Mouse (Mus musculus) T-helper 2 cell (primary cell): ENCODE measurements around the gene Brd7.

Source experiments
- in situ Hi-C: fragments of 300-600 bp; cut with MboI, MseI; formaldehyde crosslinking; loops from one replicate; pipeline ENCODE4 v1.15.1; 2025; ENCODE audit warnings: high pct_unique_total_duplicates

Gene Brd7

GRCm38 (mm10) chr8:88357946-88358345 lies 4.0 kb downstream of the Brd7 start:
- in situ Hi-C loops: loop anchor here (5.0 to 25.0 kb wide), 2 partner anchors 81 to 354 kb away; no protein-coding TSS in a partner anchor

GRCm38 (mm10) chr8:88357226-88357933 lies 4.6 kb downstream of the Brd7 start:
- in situ Hi-C loops: loop anchor here (5.0 to 25.0 kb wide), 2 partner anchors 80 to 355 kb away; no protein-coding TSS in a partner anchor

GRCm38 (mm10) chr8:88349046-88349445 lies 12.9 kb downstream of the Brd7 start:
- in situ Hi-C loops: loop anchor here (5.0 kb wide), 1 partner anchor 92 kb away; no protein-coding TSS in a partner anchor

DNA sequence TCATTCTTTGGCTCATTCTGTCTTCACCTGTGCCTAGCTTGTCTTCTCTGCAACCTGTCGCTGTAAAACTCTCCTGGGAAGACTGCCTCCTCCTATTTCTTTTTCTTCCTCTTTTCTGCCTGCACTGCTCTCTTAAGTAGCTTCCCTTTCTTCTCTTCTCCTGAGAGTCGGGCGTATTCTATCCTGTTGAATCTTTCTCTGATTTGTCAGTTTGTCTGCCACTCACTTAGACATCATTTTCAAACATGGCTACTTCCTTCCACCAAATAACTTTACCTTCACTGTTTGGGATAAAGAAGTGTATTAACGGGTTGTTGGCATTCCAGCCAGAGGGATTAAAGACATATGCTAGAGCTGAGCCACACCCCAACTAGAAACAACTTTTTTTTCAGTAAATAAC lies 20.0 kb downstream of the Brd7 start:
- in situ Hi-C loops: no loop called here

DNA sequence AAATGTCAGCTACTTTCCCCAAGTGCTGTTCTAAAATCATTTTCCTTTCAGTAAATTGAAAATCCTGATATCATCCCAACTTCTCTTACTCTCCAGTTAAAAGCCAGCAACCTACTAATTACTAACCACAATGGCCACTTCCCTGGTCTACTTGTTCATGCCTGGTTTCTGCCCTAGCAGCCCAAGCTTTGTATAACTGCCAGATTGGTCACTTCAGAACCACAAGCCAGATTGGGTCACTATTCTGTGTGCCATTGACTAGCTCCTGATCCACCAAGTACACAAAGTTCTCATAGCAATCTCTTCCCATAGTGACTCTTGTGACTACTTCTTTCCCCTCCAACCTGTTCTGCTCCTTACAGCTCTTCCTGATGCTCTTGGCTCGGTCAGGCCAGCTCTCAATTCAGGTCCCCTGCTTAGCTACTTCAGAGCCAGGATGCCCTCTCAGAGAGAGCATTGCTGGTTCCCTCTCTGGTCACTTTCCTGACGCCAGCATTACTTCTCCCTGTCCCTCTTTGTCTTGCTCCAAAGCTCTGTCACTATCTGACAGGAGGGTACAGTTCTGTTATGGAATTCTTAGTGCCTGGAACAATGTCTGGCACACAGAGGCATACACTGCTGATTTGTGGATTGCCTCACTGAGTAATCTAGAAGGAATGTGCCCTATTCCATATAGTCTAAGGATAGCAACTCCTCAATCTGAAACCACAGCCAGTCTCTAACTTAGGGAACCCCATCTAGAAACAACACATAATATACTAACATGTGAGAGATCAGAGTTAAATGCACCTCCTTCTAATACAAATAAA lies 21.9 kb downstream of the Brd7 start:
- in situ Hi-C loops: no loop called here

- in situ Hi-C loops: no loop called here
These were observed 22.8 kb downstream of the Brd7 start for GRCm38 (mm10) chr8:88339221-88339620.

- in situ Hi-C loops: no loop called here
These were observed 27.0 kb downstream of the Brd7 start for GRCm38 (mm10) chr8:88334975-88335374.

DNA sequence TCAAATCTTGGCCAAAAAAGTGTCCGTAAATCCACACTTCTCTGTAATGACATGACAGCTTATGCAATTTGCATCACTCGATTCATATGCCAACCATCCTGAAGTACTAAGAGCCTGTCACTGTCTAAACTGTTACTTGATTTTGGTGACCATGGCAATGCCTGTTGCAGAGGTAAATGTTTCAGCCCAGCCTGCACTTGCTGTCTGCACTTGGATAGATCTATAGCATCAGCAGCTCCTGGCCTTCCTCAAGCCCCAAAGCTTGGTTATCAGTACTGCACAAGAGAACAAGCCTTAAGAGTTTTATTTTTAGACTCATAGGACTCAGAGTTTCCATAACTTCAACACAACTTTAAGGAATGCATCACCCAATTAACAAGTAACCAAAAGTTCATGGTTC lies 27.6 kb downstream of the Brd7 start:
- in situ Hi-C loops: no loop called here

GRCm38 (mm10) chr8:88330816-88331215 lies 31.2 kb downstream of the Brd7 start:
- in situ Hi-C loops: no loop called here

- in situ Hi-C loops: no loop called here
These were observed 33.3 kb downstream of the Brd7 start for GRCm38 (mm10) chr8:88328689-88329088.

DNA sequence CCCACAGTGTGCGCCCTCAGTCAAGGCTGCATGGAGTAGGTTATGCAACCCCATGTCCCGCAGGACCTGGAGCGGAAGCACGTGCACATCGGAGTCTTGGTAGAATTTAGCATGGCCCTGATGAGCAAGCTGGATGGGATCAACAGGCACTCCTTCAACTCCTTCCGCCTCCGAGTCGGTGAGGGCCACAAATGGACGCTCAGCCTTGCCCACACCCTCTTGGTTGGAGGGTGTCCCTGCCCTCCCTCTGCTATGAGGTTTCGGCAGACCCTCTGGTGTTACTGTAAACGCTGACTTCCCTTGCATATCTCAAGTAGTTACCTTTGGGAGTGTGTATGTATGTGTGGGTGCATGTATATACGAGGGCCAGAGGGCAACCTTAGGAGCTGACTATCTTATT lies 35.7 kb downstream of the Brd7 start:
- in situ Hi-C loops: no loop called here

DNA sequence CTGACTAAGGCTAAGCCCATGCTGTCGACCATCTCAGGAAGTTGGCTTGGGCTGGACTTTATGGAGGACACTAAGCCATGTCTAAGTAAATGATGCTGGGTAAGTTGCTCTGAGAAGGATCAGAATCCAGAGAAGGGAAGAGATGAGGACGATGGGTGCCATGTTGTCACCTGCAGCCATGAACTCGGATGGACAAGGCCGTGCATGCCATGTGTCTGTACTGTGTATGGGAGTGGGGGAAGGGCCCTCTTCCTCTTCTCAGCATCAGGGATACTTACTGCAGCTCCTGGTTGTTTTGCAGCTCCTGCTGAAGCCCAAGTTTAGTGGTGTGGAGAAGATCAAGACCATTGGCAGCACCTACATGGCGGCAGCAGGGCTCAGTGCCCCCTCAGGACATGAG lies 36.2 kb downstream of the Brd7 start:
- in situ Hi-C loops: no loop called here

DNA sequence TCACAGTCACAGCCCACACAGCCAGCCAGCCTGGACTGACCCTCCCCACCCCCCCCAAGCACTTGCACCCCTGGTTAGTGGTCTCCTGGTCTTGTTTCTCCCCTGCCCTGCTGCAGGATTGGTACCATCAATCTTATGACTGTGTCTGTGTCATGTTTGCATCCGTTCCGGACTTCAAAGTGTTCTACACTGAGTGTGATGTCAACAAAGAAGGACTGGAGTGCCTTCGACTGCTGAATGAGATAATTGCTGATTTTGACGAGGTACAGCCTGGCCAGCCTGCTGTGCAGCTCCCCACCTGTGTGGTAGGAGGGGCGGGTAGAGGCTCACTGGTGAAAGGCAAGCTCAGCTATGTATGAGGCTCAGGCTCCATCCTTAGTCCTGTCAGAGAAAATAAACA lies 36.7 kb downstream of the Brd7 start:
- in situ Hi-C loops: no loop called here

- in situ Hi-C loops: no loop called here
These were observed 37.2 kb downstream of the Brd7 start for GRCm38 (mm10) chr8:88324760-88325159.

DNA sequence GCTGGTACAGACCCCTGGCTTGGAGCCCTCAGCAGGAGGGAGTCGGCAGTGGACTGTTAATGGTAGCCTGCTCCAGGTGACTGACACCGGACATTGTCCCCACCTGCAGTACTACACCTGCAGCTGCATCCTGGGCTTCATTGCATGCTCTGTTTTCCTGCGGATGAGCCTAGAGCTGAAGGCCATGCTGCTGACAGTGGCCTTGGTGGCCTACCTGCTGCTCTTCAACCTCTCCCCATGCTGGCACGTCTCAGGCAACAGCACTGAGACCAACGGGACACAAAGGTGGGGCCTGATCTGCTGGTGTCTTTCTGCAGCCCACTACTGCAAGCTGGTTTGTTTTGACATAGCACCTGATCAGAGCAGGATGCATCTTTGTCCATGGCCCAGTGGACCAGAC lies 38.5 kb downstream of the Brd7 start:
- in situ Hi-C loops: no loop called here

DNA sequence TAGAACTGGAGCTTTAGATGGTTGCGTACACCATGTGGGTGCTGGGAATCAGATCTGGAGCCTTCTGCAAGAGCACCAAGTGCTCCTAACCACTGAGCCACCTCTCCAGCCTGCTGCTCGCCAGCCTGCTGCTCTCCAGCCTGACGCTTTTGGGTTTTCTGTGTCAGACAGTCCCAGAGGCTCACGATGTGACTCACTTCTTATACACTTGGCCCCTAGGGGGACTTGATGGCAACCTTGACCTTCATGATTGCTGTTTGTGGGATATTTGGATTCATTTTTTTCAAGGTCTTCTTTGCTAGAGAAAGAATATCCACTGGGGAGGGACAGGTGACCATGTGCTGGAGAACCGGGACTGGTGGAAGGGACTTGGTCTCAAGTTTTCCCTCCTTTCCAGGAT lies 40.6 kb downstream of the Brd7 start:
- in situ Hi-C loops: no loop called here

GRCm38 (mm10) chr8:88320134-88320533 lies 41.9 kb downstream of the Brd7 start:
- in situ Hi-C loops: no loop called here

DNA sequence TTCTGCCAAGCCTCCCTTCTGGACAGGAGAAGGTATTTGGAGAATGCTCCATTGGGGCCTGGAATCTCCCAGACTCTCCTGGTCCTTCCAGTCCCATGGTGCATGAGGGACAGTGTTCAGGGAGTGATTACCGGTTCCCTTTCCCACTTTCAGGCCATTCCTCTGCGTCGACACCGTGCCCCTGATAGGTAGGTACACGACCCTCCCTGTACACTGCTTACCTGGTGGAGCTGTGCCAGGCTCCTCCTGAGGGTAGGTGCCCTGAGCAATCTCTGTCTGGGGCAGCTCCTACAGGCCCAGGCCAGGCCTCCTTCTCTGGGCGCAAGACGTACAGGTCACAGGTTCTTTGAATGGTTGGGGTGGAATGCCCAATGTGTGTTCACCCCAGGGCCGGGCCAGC lies 43.8 kb downstream of the Brd7 start:
- in situ Hi-C loops: no loop called here

DNA sequence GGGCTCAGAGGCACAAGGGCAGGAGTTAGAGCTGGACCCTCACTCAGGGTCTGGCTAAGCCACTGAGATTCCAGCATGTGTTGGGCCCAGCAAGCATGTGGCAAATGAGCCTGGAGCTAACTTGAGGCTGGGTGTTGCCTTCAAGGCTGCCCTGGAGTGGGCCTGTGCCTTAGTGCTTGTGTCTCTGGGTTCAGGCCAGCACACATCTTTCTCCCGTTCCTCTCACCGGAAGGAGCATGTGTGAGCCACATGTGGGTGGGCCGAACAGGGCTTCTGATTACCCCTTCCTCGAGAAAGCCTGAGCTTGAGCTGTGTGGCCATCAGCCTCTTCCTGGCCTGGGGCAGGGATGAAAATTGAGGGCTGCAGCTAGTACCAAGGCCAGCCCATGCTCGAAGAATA lies 44.7 kb downstream of the Brd7 start:
- in situ Hi-C loops: no loop called here

DNA sequence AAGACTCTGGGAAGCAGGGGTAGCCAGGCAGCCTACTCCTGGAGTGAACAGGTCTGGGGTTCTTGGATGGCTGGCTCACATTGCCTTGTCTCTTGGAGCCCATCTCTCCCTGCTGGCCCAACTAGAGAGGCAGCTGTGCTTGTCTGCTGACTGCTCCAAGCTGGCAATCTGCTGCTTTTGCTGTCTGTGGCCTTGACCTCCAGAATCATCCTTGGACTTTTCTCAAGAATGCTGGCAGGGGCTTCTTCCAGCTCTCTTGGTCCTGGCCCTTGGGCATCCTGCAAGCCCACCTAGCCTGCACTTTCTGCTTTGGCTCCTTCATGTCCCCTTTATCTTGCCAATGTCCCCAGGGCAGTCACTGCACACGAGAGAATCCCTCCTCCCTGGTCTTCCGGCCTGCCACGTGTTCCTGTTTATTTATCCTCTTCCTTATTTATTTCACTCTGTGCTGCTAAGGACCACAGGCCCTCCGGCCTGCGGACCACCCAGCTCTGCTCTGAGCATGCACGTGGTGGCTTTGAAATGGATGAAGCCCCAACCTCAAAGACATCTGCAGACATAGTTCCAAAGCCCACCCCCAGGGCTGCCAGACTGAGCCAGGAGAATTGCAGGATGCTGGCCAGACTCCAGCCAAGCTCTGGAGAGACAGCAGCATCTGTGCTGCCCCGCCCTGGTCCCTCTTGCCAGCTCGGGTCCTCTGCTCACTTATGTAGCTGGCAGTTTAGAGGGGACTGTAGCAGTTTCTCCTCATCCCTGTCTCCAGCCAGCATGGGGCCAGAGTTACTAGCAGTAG lies 45.7 kb downstream of the Brd7 start:
- in situ Hi-C loops: no loop called here

DNA sequence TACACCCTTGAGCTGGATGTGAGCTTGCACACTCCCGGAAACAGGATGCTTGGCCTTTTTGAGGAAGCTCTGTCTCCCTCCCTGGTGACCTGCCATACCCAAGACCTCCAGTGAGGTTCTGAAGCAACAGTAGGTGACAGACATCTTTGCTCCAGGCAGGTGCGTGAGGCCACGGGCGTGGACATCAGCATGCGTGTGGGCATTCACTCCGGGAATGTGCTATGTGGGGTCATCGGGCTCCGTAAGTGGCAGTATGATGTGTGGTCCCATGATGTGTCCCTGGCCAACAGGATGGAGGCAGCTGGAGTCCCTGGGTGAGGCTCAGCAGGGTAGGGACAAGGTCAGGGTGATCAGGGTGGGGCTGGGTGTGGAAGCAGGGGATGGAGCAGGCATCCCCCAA lies 46.7 kb downstream of the Brd7 start:
- in situ Hi-C loops: no loop called here

DNA sequence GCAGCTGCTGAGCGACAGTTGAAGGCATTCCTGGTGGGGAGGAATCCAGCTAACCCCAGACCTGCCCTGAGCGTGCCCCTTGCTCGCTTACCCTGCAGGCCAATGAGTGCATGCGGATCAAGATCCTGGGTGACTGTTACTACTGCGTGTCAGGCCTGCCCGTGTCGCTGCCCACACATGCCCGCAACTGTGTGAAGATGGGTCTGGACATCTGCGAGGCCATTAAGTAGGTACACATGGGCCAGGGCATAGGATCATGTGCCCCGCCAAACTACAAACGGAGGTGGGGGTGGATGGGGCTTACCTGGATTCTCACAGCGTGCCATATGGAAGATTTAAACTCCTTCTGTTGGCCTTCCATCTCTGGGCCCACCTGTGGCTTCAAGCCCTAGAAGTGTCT lies 48.0 kb downstream of the Brd7 start:
- in situ Hi-C loops: no loop called here
